Mouse (Mus musculus) granulocyte monocyte progenitor cell, adult 5-6 weeks (primary cell): ENCODE data around the gene Entpd8. TPM values are rescaled to one million over a fixed set of nuclear protein-coding genes. Genes with fewer than 3 reads are reported as not detected.

ENCODE experiments used
- ATAC-seq: replicated peaks from 2 replicates; pipeline ENCODE4 v1.8.0; 2016; ENCODE audit warnings: mild to moderate bottlenecking, moderate TSS enrichment, inconsistent platforms; ENCODE audit not compliant: poor library complexity, severe bottlenecking
- total RNA-seq, 2 experiments: library from RNA; stranded (forward) in 1 of 2; stranded (reverse) in 1 of 2; fragments of 200-712, 200-1000 nt in 1 of 2; fragments of >200 nt in 1 of 2; fragmentation: Nextera tagmentation in 1 of 2; gene quantifications; 2 replicates each; pipeline ENCODE4 v1.2.3; 2014 to 2017

The Entpd8 gene
- total RNA-seq, 2 experiments from 2014 or later, result not detected

DNA sequence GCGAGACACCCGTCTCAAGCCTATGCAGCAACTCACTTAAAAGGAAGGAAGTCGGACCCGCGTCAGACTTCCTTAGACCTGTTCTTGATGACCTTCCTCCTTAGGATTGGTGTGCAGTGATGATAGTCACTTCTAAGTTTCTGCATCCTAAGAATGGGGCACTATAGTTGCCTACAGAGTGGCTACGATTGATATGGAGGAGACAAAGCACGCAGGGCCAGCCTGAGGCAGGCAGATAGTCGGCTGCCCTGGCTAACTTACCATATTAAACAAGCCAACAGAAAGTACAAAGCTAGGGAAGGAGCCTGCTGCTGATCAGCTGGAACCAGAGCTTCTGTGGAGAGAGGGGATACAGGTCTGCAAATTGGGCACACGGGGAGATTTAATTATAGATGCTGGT is 51.5 kb downstream of the Entpd8 start:
- no peak; the same call in 1 of the 2 replicates for ATAC-seq

Other genes starting within 250 kb of the Entpd8 start
- 61.9 and 82.0 TPM in 2 replicates for gene Ehmt1, start 160.7 kb upstream of the Entpd8 start, total RNA-seq (2014; fragmentation: Nextera tagmentation)
- gene Ehmt1, start 160.7 kb upstream of the Entpd8 start, total RNA-seq (2017), result 91.2 and 105 TPM in 2 replicates
- 46.0 and 82.7 TPM in 2 replicates for gene Arrdc1, start 145.1 kb upstream of the Entpd8 start, total RNA-seq (2014; fragmentation: Nextera tagmentation)
- 57.3 and 68.1 TPM in 2 replicates for gene Arrdc1, start 145.1 kb upstream of the Entpd8 start, total RNA-seq (2017)
- gene Zmynd19, start 130.5 kb upstream of the Entpd8 start, total RNA-seq (2014; fragmentation: Nextera tagmentation), result 18.5 and 26.3 TPM in 2 replicates
- 38.6 and 72.0 TPM in 2 replicates for gene Zmynd19, start 130.5 kb upstream of the Entpd8 start, total RNA-seq (2017)
- 24.5 and 25.1 TPM in 2 replicates for gene Dph7, start 117.9 kb upstream of the Entpd8 start, total RNA-seq (2014; fragmentation: Nextera tagmentation)
- gene Dph7, start 117.9 kb upstream of the Entpd8 start, total RNA-seq (2017), result 21.1 and 23.7 TPM in 2 replicates
- gene Mrpl41, start 105.2 kb upstream of the Entpd8 start, total RNA-seq (2014; fragmentation: Nextera tagmentation), result 69.5 and 99.3 TPM in 2 replicates
- 174 and 218 TPM in 2 replicates for gene Mrpl41, start 105.2 kb upstream of the Entpd8 start, total RNA-seq (2017)
- 42.6 and 54.4 TPM in 2 replicates for gene Pnpla7, start 104.3 kb upstream of the Entpd8 start, total RNA-seq (2014; fragmentation: Nextera tagmentation)
- 30.4 and 40.5 TPM in 2 replicates for gene Pnpla7, start 104.3 kb upstream of the Entpd8 start, total RNA-seq (2017)
- gene Nsmf, start 25.9 kb upstream of the Entpd8 start, total RNA-seq (2014; fragmentation: Nextera tagmentation), result 18.6 and 19.2 TPM in 2 replicates
- gene Nsmf, start 25.9 kb upstream of the Entpd8 start, total RNA-seq (2017), result 4.2 and 22.6 TPM in 2 replicates
- gene Noxa1, start 14.8 kb downstream of the Entpd8 start, total RNA-seq (2014; fragmentation: Nextera tagmentation), result 1.3 TPM in 1 of 2 replicates, not detected in the other
- not detected in 2 replicates for gene Noxa1, start 14.8 kb downstream of the Entpd8 start, total RNA-seq (2017)
- gene Nrarp, start 100.5 kb downstream of the Entpd8 start, total RNA-seq (2014; fragmentation: Nextera tagmentation), result 0.62 TPM in 1 of 2 replicates, not detected in the other
- gene Nrarp, start 100.5 kb downstream of the Entpd8 start, total RNA-seq (2017), result 0.39 and 0.72 TPM in 2 replicates
- gene Tor4a, start 116.6 kb downstream of the Entpd8 start, total RNA-seq (2014; fragmentation: Nextera tagmentation), result 14.6 and 20.2 TPM in 2 replicates
- gene Tor4a, start 116.6 kb downstream of the Entpd8 start, total RNA-seq (2017), result 14.7 and 16.4 TPM in 2 replicates
- gene Nelfb, start 131.2 kb downstream of the Entpd8 start, total RNA-seq (2014; fragmentation: Nextera tagmentation), result 58.5 and 79.5 TPM in 2 replicates
- gene Nelfb, start 131.2 kb downstream of the Entpd8 start, total RNA-seq (2017), result 33.7 and 81.1 TPM in 2 replicates
- not detected in 2 replicates for gene Stpg3, start 134.3 kb downstream of the Entpd8 start, total RNA-seq (2014; fragmentation: Nextera tagmentation)
- gene Stpg3, start 134.3 kb downstream of the Entpd8 start, total RNA-seq (2017), result not detected in 2 replicates
- not detected in 2 replicates for gene Fam166a, start 138.4 kb downstream of the Entpd8 start, total RNA-seq (2014; fragmentation: Nextera tagmentation)
- not detected in 2 replicates for gene Fam166a, start 138.4 kb downstream of the Entpd8 start, total RNA-seq (2017)
- gene Tubb4b, start 144.4 kb downstream of the Entpd8 start, total RNA-seq (2014; fragmentation: Nextera tagmentation), result 180 and 327 TPM in 2 replicates
- 560 and 623 TPM in 2 replicates for gene Tubb4b, start 144.4 kb downstream of the Entpd8 start, total RNA-seq (2017)
- gene Slc34a3, start 154.1 kb downstream of the Entpd8 start, total RNA-seq (2014; fragmentation: Nextera tagmentation), result not detected in 2 replicates
- gene Slc34a3, start 154.1 kb downstream of the Entpd8 start, total RNA-seq (2017), result not detected in 2 replicates
- gene Rnf224, start 156.5 kb downstream of the Entpd8 start, total RNA-seq (2014; fragmentation: Nextera tagmentation), result not detected in 2 replicates
- not detected in 2 replicates for gene Rnf224, start 156.5 kb downstream of the Entpd8 start, total RNA-seq (2017)
- 0.58 TPM in 1 of 2 replicates, not detected in the other for gene Rnf208, start 162.0 kb downstream of the Entpd8 start, total RNA-seq (2014; fragmentation: Nextera tagmentation)
- gene Rnf208, start 162.0 kb downstream of the Entpd8 start, total RNA-seq (2017), result not detected in 2 replicates
- gene Cysrt1, start 162.1 kb downstream of the Entpd8 start, total RNA-seq (2014; fragmentation: Nextera tagmentation), result not detected in 2 replicates
- gene Cysrt1, start 162.1 kb downstream of the Entpd8 start, total RNA-seq (2017), result not detected in 2 replicates
- 5.2 and 16.1 TPM in 2 replicates for gene AL732309.1, start 166.6 kb downstream of the Entpd8 start, total RNA-seq (2014; fragmentation: Nextera tagmentation)
- gene AL732309.1, start 166.6 kb downstream of the Entpd8 start, total RNA-seq (2017), result 5.6 and 7.4 TPM in 2 replicates
- 6.7 and 17.4 TPM in 2 replicates for gene Tmem203, start 175.1 kb downstream of the Entpd8 start, total RNA-seq (2014; fragmentation: Nextera tagmentation)
- 6.1 and 11.2 TPM in 2 replicates for gene Tmem203, start 175.1 kb downstream of the Entpd8 start, total RNA-seq (2017)
- 15.0 and 17.2 TPM in 2 replicates for gene Tprn, start 182.3 kb downstream of the Entpd8 start, total RNA-seq (2014; fragmentation: Nextera tagmentation)
- gene Tprn, start 182.3 kb downstream of the Entpd8 start, total RNA-seq (2017), result 7.1 and 8.7 TPM in 2 replicates
- gene Ssna1, start 192.1 kb downstream of the Entpd8 start, total RNA-seq (2014; fragmentation: Nextera tagmentation), result 120 TPM in 2 replicates
- gene Ssna1, start 192.1 kb downstream of the Entpd8 start, total RNA-seq (2017), result 52.7 and 84.1 TPM in 2 replicates
- gene Anapc2, start 192.2 kb downstream of the Entpd8 start, total RNA-seq (2014; fragmentation: Nextera tagmentation), result 34.7 and 46.0 TPM in 2 replicates
- gene Anapc2, start 192.2 kb downstream of the Entpd8 start, total RNA-seq (2017), result 17.8 and 35.7 TPM in 2 replicates
- not detected in 2 replicates for gene Tmem210, start 207.8 kb downstream of the Entpd8 start, total RNA-seq (2014; fragmentation: Nextera tagmentation)
- gene Tmem210, start 207.8 kb downstream of the Entpd8 start, total RNA-seq (2017), result not detected in 2 replicates
- not detected in 2 replicates for gene Lrrc26, start 209.6 kb downstream of the Entpd8 start, total RNA-seq (2014; fragmentation: Nextera tagmentation)
- gene Lrrc26, start 209.6 kb downstream of the Entpd8 start, total RNA-seq (2017), result not detected in 2 replicates
- gene Grin1, start 238.9 kb downstream of the Entpd8 start, total RNA-seq (2014; fragmentation: Nextera tagmentation), result not detected in 2 replicates
- gene Grin1, start 238.9 kb downstream of the Entpd8 start, total RNA-seq (2017), result not detected in 2 replicates